In the genomic region with DNA sequence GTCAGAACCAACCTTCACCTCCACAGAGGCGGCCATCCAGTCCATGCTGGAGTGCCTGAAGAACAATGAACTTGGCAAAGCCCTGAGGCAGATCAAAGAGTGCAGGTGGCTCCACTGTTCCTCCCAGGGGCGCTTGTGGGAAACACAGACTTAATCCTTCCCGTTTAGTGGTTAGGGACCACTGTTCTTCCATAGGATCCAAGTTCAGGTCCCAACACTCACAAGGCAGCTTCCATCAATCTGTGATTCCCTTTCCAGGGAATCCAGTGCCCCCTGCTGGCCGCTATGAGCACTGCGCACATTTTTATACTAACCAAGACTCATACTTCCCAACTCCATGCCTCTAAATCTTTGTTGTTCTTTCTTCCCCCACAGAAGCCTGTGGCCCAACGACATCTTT, we compare ENCODE assay signal across 9 mouse cellular contexts. TPM values are rescaled to one million over a fixed set of nuclear protein-coding genes. Genes with fewer than 3 reads are reported as not detected.
DNase-seq lines count a peak whose midpoint lies in the region; ATAC-seq and TF ChIP-seq lines count a peak whose summit lies in the region.
"Had no signal": no experiment of that assay in that cellular context is flagged by ENCODE, and none has a peak within 500 bp of the region (broad histone marks: within the 10 kb centered on the region; RNA-seq: fewer than 3 reads in every experiment).

No protein-coding gene starts in this region.

- H3K4me2 ChIP-seq in liver, embryonic 13.5 days: no peak overlapping the region
- H3K4me2 ChIP-seq in midbrain, embryonic 16.5 days (ENCODE audit: low read length): no peak overlapping the region
- H3K4me2 ChIP-seq: lung, embryonic 15.5 days had no signal

- H3K4me1 ChIP-seq in liver, embryonic 13.5 days (replicated peaks): no peaks in the 10 kb centered on the region
- no peaks in the 10 kb centered on the region for H3K4me1 ChIP-seq in midbrain, embryonic 16.5 days (ENCODE audit: control insufficient read depth, insufficient read depth, low read length)
- H3K4me1 ChIP-seq: lung, embryonic 15.5 days had no signal

- no peaks in the 10 kb centered on the region for H3K27me3 ChIP-seq in liver, embryonic 13.5 days
- H3K27me3 ChIP-seq in midbrain, embryonic 16.5 days (ENCODE audit: control insufficient read depth, insufficient read depth, low read depth, low read length): no peaks in the 10 kb centered on the region
- H3K27me3 ChIP-seq: lung, embryonic 15.5 days had no signal

- DNase-seq in layer of hippocampus, adult 2 months (ENCODE audit: low spot score in 2 of 2): no peak
- no peak for DNase-seq in layer of hippocampus, adult 9-11 months
- peak; percentile 76 for DNase-seq in ES-CJ7 (ENCODE audit: low read depth, low spot score)
- DNase-seq in adrenal gland, postnatal 14 days: peak; percentile 56
- DNase-seq in embryo, embryonic 9.5 days (ENCODE audit: extremely low spot score): peak; percentile 21
- DNase-seq in liver, embryonic 13.5 days: peak; percentile 16
- peak; percentile 24 to 78 for DNase-seq in spleen, postnatal 4 days (ENCODE audit: low spot score in 2 of 2)

- no peaks in the 10 kb centered on the region for H3K9me3 ChIP-seq in liver, embryonic 13.5 days (replicated peaks)
- H3K9me3 ChIP-seq in midbrain, embryonic 16.5 days (replicated peaks; ENCODE audit: control insufficient read depth, low read length, poor library complexity, severe bottlenecking): no peaks in the 10 kb centered on the region
- H3K9me3 ChIP-seq: lung, embryonic 15.5 days had no signal

- WGBS in liver, embryonic 13.5 days (ENCODE audit: insufficient replicate concordance): 33% methylated on average over 6 of the region's 6 CpGs
- WGBS in midbrain, embryonic 16.5 days: 50% methylated on average over 6 of the region's 6 CpGs

- no peak overlapping the region for H3K27ac ChIP-seq in layer of hippocampus, adult 2 months
- no peak overlapping the region for H3K27ac ChIP-seq in liver, embryonic 13.5 days
- H3K27ac ChIP-seq in midbrain, embryonic 16.5 days (ENCODE audit: low read length): no peak overlapping the region
- H3K27ac ChIP-seq: lung, embryonic 15.5 days had no signal

- TF ChIP-seq CTCF in layer of hippocampus, adult 2 months (conservative IDR thresholded peaks at IDR 0.05): peak; percentile 89

- no peaks in the 10 kb centered on the region for H3K36me3 ChIP-seq in liver, embryonic 13.5 days
- H3K36me3 ChIP-seq in midbrain, embryonic 16.5 days (ENCODE audit: control insufficient read depth, insufficient read depth, low read length): peaks cover 34% of the 10 kb centered on the region
- H3K36me3 ChIP-seq: lung, embryonic 15.5 days had no signal

- ATAC-seq in liver, embryonic 13.5 days (ENCODE audit: low read depth): no peak
- no peak for ATAC-seq in midbrain, embryonic 16.5 days

- H3K9ac ChIP-seq in liver, embryonic 13.5 days: no peak overlapping the region
- H3K9ac ChIP-seq in midbrain, embryonic 16.5 days (ENCODE audit: low read depth, low read length): no peak overlapping the region
- H3K9ac ChIP-seq: lung, embryonic 15.5 days had no signal

- no peak overlapping the region for H3K4me3 ChIP-seq in layer of hippocampus, adult 2 months
- H3K4me3 ChIP-seq in liver, embryonic 13.5 days (replicated peaks): no peak overlapping the region
- no peak overlapping the region for H3K4me3 ChIP-seq in midbrain, embryonic 16.5 days (ENCODE audit: low read depth, low read length)
- H3K4me3 ChIP-seq: lung, embryonic 15.5 days had no signal

RNA-seq across cellular contexts. Expression of a gene that starts 22.2 kb away (rescaled TPM):
- total RNA-seq in layer of hippocampus, adult 2 months (2021): not detected
- total RNA-seq in adrenal gland, postnatal 14 days (2021): not detected in 2 replicates
- polyA plus RNA-seq in liver, embryonic 13.5 days (2015; fragmentation: Nextera tagmentation; extraction: Ambion mirVana): not detected in 2 replicates
- not detected in 2 replicates for polyA plus RNA-seq in midbrain, embryonic 16.5 days (2015; fragmentation: Nextera tagmentation; extraction: Ambion mirVana)
- polyA plus RNA-seq: lung, embryonic 15.5 days had no signal

RNA-seq across cellular contexts. Expression of a gene that starts 26.6 kb away (rescaled TPM):
- total RNA-seq in layer of hippocampus, adult 2 months (2021): 1 to 10 TPM; 6.6 to 9.7 TPM
- total RNA-seq in adrenal gland, postnatal 14 days (2021): 6.2 and 10.8 TPM in 2 replicates
- polyA plus RNA-seq in liver, embryonic 13.5 days (2015; fragmentation: Nextera tagmentation; extraction: Ambion mirVana): 21.3 and 23.2 TPM in 2 replicates
- 8.7 and 9.6 TPM in 2 replicates for polyA plus RNA-seq in midbrain, embryonic 16.5 days (2015; fragmentation: Nextera tagmentation; extraction: Ambion mirVana)

Comparison
In these comparisons a context has a peak if more than half of its experiments do, and no peak if none do; other contexts are left out.
1. DNase-seq: peak in ES-CJ7 (single experiment), adrenal gland, postnatal 14 days (single experiment), embryo, embryonic 9.5 days (single experiment), liver, embryonic 13.5 days (single experiment) and spleen, postnatal 4 days (2 of 2); none in layer of hippocampus, adult 2 months (0 of 2) and layer of hippocampus, adult 9-11 months (single experiment).